Mouse (Mus musculus) C2C12 (cell line): ENCODE data around the gene Terb1. TPM values are rescaled to one million over a fixed set of nuclear protein-coding genes. Genes with fewer than 3 reads are reported as not detected.

Experiments used
- H3K27me3 ChIP-seq: one replicate; pipeline ENCODE4 v1.6.1; 2011; ENCODE audit not compliant: control insufficient read depth, insufficient read depth, insufficient read length
- H3K36me3 ChIP-seq: one replicate; pipeline ENCODE4 v1.6.1; 2011; ENCODE audit not compliant: control insufficient read depth, insufficient read depth
- H3K4me3 ChIP-seq: one replicate; pipeline ENCODE4 v1.5.1; 2011; ENCODE audit warnings: mild to moderate bottlenecking, control low read depth; ENCODE audit not compliant: poor library complexity, insufficient read depth, severe bottlenecking
- H3K79me2 ChIP-seq: one replicate; pipeline ENCODE4 v1.6.1; 2011; ENCODE audit not compliant: control insufficient read depth, insufficient read depth
- H3K79me3 ChIP-seq: one replicate; pipeline ENCODE4 v1.6.1; 2011; ENCODE audit warnings: low read depth, control low read depth
- H3ac ChIP-seq: one replicate; pipeline ENCODE3; 2011; ENCODE audit warnings: low read depth; ENCODE audit not compliant: control insufficient read depth, insufficient read length
- CEBPB ChIP-seq: IDR thresholded peaks from one replicate; pipeline ENCODE4 v1.6.1; 2011; ENCODE audit warnings: low read depth, mild to moderate bottlenecking, control low read depth, moderate library complexity
- CTCF ChIP-seq: IDR thresholded peaks from one replicate; pipeline ENCODE4 v1.5.1; 2011; ENCODE audit not compliant: control insufficient read depth, insufficient read depth, insufficient read length
- FOSL1 ChIP-seq: IDR thresholded peaks from one replicate; pipeline ENCODE4 v1.8.0; 2011; ENCODE audit warnings: mild to moderate bottlenecking, low read length; ENCODE audit not compliant: poor library complexity, insufficient read depth, severe bottlenecking
- MAX ChIP-seq: IDR thresholded peaks from one replicate; pipeline ENCODE4 v1.6.1; 2011; ENCODE audit warnings: mild to moderate bottlenecking, control low read depth
- MYOD1 ChIP-seq: IDR thresholded peaks from one replicate; pipeline ENCODE4 v1.6.1; 2011; ENCODE audit warnings: low read depth; ENCODE audit not compliant: control insufficient read depth, insufficient read length
- MYOG ChIP-seq: IDR thresholded peaks from one replicate; pipeline ENCODE4 v1.6.1; 2011; ENCODE audit not compliant: control insufficient read depth, insufficient read length; ENCODE audit errors: extremely low read depth
- USF1 ChIP-seq: IDR thresholded peaks from one replicate; pipeline ENCODE4 v1.6.1; 2011; ENCODE audit warnings: low read depth, mild to moderate bottlenecking, control low read depth, moderate library complexity
- long read RNA-seq, 2 experiments: library from polyadenylated mRNA; unstranded; transcript quantifications; one replicate each; pipeline ENCODE4 v2.0.0; 2019 to 2020
- polyA plus RNA-seq: library from polyadenylated mRNA; unstranded; fragments of >200 nt; fragmentation: generic; extraction: Trizol; gene quantifications from one replicate; pipeline ENCODE4 v1.2.1, GENCODE M21; 2012; ENCODE audit warnings: missing spikeins

Terb1 gene
- polyA plus RNA-seq: not detected
- long read RNA-seq, experiment 1: 0 reads
- long read RNA-seq, experiment 2: 0 reads

DNA sequence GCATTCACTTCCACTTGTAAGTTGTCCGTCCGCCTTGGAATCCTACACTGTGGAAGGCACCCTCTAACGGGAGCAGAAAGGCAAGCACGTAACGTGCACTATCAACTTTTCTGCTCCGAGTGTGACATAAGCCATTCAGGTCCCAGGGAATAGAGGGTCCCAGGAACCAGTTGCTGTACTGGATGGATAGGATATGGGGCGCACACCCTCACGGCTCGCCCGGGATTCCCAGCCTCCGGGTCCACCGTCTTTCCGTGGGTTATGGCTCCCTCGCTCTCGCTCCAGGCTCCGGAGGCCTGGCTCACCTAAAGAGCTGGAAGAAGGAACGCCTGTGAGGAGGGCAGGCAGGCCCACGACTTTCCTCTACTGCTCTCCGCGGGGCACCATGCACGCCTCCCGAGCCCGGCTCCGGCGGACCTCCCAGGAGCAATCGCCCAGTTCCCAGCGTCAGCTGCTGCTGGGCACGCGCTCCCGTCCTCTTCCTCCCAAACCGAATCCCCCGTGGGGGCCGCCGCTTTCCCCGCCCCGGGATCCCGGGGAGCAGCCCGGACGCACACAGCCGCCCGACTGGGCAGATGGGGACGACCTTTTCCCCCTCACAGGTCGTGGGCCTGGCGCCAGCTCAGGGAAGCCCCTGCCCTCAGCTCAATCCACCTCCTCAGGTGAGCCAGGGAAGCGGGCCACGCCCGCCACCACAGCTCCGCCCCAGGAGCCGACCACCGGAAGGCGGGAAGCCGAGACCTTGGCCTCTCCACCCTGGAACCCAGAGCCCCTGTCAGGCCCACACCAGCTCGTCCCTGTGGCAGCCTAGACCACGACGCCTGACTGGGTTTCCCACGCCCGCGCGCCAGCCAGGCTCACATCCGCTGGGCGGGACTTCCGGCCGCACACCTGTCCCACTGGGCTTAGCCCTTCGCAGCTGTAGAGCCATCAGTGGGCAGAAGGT, at the start of gene Terb1:
Terb1 (minus strand) TSS at position 850 of the 946 bp plus-strand sequence.
- no peaks in the 10 kb centered on the region for H3K27me3 ChIP-seq
- H3K79me2 ChIP-seq: no peaks in the 10 kb centered on the region
- H3K79me3 ChIP-seq: no peaks in the 10 kb centered on the region
- no peak for TF ChIP-seq FOSL1
- no peak for TF ChIP-seq MAX
- TF ChIP-seq USF1: no peak
- no peak for TF ChIP-seq CTCF
- TF ChIP-seq CEBPB: no peak
- no peak within 1 kb of the TSS for H3K4me3 ChIP-seq
- H3ac ChIP-seq: no peak within 1 kb of the TSS
- H3K36me3 ChIP-seq: peaks cover 37% of the 10 kb centered on the region

DNA sequence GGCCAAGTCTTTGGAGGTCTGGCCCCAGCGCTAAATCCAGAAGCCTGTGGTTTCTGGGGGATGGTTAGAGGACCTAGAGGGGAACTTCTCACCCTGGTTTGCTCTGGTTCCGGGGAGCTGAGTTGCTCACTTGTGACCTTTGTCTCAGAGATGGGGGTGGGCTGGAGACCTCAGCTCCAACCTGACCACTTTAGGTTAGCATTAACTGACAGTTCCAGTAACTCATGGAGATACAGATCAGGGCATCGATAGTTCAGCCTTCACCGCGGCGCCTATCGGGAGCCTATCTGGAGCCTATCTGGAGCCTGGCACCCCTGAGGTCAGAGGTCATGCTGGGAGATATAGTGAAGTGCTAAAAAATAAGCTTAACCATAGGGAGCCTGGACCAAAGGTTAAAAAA, 47.5 kb upstream of the Terb1 start:
- H3K4me3 ChIP-seq: no peak overlapping the region
- no peaks in the 10 kb centered on the region for H3K36me3 ChIP-seq
- peaks cover 19% of the 10 kb centered on the region for H3K27me3 ChIP-seq
- no peaks in the 10 kb centered on the region for H3K79me3 ChIP-seq
- H3K79me2 ChIP-seq: no peaks in the 10 kb centered on the region
- no peak for TF ChIP-seq FOSL1
- TF ChIP-seq CEBPB: no peak
- no peak for TF ChIP-seq USF1
- no peak for TF ChIP-seq CTCF
- no peak for TF ChIP-seq MAX
- no peak for TF ChIP-seq MYOG
- no peak for TF ChIP-seq MYOD1
- no peak overlapping the region for H3ac ChIP-seq

DNA sequence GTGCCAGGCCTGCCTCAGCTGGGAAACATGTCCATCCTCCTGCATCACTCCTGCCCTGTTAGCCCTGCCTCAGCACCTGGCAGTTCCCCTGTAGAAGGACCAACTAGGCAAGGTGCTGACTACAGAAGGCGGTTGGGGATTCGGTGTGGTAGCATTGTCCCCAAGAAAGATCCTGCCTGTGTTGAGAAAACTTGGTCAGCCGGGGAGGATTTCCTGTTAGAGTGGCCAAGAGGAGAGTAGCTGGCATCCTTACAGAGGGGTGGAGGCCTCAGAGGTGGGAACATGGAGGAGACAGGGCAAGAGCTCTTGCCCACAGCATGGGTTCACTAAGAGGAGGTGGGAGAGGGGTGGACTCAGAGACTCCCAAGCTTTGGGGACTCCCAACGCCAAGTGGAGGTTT, 45.5 kb upstream of the Terb1 start:
- Histone ChIP-seq H3K4me3 (no peak overlapping the region), H3K36me3 (no peaks in the 10 kb centered on the region), H3K27me3 (peaks cover 19% of the 10 kb centered on the region), H3ac (no peak overlapping the region), H3K79me2 (no peaks in the 10 kb centered on the region), H3K79me3 (no peaks in the 10 kb centered on the region)
- TF ChIP-seq USF1: no peak
- no peak for TF ChIP-seq CEBPB
- TF ChIP-seq MYOD1: no peak
- TF ChIP-seq MAX: no peak
- TF ChIP-seq CTCF: no peak

DNA sequence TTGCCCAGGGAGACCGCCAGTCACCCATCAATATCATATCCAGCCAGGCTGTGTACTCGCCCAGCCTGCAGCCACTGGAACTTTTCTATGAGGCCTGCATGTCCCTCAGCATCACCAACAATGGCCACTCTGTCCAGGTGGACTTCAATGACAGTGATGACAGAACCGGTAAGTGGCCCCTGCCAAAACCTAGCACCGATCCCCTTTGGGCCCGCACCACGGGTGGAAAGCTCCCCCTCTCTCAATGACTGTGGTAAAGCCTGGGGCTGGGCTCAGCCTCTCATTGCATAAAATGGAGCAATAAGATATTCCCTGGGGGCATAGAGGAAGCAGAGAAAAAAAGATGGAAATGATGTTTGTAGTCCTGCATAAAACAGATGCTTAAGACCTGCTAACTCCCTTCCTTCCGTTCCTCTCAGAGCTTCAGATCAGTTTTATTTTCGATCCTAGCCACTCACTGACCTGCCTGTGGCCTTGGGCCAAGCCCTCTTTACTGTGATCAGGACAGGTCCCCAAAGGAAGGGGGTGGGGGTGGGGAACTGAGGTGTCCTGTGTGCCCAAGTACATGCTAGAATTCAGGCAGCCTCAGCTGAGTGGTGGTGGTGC, 33.8 kb upstream of the Terb1 start:
- Histone ChIP-seq H3K4me3 (no peak overlapping the region), H3ac (no peak overlapping the region), H3K79me3 (no peaks in the 10 kb centered on the region), H3K27me3 (peaks cover 46% of the 10 kb centered on the region), H3K79me2 (no peaks in the 10 kb centered on the region), H3K36me3 (no peaks in the 10 kb centered on the region)
- no peak for TF ChIP-seq CTCF

DNA sequence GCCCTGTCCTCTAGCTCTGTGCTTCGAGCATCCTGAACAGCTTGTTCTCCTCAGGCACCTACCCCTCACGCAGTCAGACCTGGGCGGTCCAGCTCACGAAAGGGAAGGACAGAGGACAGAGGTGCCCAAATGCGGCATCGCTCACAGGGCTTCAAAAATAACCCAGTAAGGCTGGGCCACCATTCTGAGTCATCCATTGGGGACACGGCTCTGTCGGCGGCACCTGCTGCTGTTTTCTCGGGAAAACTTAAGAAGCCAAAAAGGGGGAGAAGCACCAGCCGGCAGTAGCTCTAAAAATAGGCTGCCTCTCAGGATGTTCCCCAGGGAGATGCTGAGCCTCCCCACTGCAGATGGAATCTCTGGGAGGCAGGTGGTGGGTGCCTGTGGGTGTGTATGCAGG, 32.5 kb upstream of the Terb1 start:
- H3K36me3 ChIP-seq: no peaks in the 10 kb centered on the region
- no peak overlapping the region for H3K4me3 ChIP-seq
- H3K79me3 ChIP-seq: no peaks in the 10 kb centered on the region
- TF ChIP-seq CTCF (no peak), CEBPB (no peak), MYOG (no peak), USF1 (no peak), FOSL1 (no peak), MYOD1 (no peak), MAX (no peak)
- H3ac ChIP-seq: no peak overlapping the region
- H3K27me3 ChIP-seq: peaks cover 46% of the 10 kb centered on the region
- no peaks in the 10 kb centered on the region for H3K79me2 ChIP-seq

DNA sequence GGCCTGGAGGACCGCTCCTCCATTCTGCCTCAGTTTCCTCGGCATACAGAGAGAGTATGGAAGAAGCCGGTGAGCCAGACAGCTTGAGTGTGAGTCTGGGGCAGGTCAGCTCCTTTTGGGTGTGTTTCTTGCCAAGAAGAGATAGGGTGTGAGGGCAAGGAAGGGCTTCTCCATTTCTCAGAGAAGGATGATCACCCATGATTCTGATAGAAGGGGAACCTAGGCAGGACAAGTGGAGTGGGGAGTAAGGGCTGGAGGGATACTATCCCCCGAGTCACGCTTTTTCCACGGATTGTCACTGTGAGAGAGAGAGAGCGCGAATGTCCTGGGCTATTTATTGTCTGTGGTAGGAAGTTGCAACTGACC, 31.8 kb upstream of the Terb1 start:
- TF ChIP-seq CEBPB: no peak
- TF ChIP-seq FOSL1: no peak
- Histone ChIP-seq H3K36me3 (no peaks in the 10 kb centered on the region), H3K4me3 (no peak overlapping the region), H3K79me3 (no peaks in the 10 kb centered on the region), H3ac (no peak overlapping the region), H3K27me3 (peaks cover 46% of the 10 kb centered on the region), H3K79me2 (no peaks in the 10 kb centered on the region)
